Mouse (Mus musculus): Measurements from ENCODE around the gene Ppa1. TPM values are rescaled to one million over a fixed set of nuclear protein-coding genes. Genes with fewer than 3 reads are reported as not detected.

Ppa1 gene
- total RNA-seq, 2 experiments from 2014 or later = 115 to 116 TPM

DNA sequence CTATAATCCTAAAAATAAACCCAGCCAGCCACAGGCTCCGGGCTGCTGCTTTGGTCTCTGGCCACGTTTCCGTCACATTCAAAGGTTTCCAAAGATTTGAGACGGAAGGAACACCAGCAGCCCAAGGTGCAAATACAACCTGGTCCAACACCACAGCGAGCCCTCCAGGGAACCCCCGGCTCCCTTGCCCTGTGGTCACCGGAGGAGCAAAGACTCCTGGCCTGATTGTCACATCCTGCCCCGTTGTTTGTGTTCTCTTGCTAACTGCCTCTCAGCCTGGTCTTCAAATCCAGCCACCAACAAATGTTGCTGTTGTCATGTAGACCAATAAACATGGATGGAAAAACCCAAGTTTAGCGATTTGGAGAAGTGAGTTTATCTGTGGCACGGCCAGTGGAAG is 15.9 kb upstream of the Ppa1 start:
- intact Hi-C loops (cut with DNase I) = no loop called here

DNA sequence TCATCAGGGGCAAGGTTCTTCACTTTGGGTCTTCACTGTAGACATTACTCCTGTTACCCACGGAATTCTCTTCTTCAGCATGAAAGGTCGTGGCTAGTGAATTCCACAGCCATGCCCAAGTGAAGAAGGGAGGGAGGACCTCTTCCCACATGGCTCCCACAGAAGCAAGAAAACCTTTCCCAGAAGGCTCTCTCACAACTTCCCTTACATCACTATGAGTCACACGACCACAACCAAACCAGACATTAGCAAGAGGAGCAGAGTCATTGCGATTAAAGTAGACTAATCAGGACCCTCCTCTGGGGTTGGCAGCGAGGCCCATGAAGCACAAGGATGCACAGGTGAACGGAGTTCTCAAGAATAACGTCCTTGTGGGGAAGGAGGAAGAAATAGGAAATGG is 11.3 kb upstream of the Ppa1 start:
- no peak for DNase-seq (ENCODE audit: low spot score in 2 of 2)
- intact Hi-C loops (cut with DNase I) = no loop called here

More for the DNA sequence above, 15.9 kb upstream of the Ppa1 start:
- DNase-seq (ENCODE audit: low spot score in 2 of 2) = no peak

DNA sequence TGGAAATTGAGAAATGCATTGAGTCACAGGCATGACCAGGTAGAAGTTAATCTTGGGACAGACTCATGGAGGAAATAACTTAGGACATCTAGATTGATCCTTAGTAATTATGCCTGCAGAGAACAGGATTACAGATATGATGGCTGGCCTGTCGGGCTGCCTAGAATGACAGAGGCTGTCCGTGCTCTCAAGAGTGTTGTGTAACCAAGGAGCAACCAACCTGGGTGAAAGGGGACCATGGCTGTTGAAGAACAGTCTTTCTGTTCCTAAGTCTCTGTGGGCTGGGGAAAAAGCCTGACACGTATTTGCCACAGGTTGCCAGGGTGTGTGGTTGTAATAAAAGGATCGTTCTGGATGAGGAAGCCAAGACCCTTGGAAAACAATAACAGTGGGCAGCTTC is 8.0 kb upstream of the Ppa1 start:
- intact Hi-C loops (cut with DNase I) = no loop called here
- no peak for DNase-seq (ENCODE audit: low spot score in 2 of 2)

DNA sequence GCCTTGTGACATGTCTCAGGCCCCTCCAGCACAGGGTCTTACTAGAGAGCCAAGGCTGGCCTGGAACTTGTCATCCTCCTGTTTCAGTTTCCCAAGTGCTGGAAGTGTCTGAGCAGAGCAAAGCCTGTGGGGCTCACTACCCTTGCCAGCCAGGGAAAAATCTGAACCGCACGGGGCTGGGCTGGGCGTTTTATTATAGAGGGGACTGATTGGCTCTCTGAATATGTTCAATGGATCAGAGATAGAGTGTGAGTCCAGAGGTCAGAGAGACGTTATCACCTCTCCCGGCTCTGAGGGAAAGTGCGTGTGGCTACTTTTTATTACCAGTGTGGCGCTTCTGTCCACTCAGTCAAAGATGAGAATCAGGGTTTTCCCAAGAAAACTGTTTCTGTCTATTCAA is 1.8 kb upstream of the Ppa1 start:
- DNase-seq (ENCODE audit: low spot score in 2 of 2) = no peak
- intact Hi-C loops (cut with DNase I) = no loop called here

DNA sequence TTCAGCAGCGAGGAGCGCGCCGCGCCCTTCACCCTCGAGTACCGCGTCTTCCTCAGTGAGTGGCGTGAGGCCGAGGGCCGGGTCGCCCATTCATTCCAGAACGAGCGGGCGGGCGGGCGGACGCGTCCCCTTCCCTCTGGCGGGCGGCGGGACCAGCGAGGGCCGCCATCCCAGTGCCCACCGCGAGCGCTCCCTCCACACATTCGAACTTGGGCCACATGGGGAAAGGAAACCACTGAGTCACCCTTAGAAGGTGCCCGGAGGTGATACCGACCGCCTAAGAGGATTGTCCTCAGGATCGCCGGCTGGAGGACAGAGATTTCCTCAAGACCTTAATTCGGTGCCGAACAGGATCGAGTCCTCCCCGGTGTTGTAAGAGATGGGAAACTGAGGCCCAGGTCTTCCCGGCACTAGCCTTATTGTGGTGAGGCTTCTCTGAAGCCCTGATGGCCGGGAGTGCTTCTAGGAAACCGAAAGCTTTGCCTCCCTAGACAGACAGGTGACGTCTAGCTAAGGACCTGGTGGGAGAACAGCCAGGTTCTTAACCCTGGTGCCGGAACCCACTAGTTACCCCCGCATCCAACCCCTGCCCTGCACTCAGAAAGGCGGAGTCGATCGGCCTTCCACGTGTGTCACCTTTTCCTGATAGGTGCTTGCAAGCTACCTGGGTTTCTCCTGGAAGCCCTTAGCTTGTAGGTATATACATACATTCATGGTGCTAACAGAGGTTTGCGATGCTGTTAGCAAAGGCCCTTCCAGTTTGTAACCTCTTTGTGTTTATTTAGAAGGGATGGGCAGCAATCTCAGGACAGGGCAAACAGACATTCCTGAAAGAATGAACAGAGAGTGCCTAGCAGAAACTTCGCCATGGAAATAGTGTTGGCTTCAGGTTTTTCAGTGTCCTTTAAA is 639 bp downstream of the Ppa1 start:
- intact Hi-C loops (cut with DNase I) = no loop called here
- no peak for DNase-seq (ENCODE audit: low spot score in 2 of 2)

DNA sequence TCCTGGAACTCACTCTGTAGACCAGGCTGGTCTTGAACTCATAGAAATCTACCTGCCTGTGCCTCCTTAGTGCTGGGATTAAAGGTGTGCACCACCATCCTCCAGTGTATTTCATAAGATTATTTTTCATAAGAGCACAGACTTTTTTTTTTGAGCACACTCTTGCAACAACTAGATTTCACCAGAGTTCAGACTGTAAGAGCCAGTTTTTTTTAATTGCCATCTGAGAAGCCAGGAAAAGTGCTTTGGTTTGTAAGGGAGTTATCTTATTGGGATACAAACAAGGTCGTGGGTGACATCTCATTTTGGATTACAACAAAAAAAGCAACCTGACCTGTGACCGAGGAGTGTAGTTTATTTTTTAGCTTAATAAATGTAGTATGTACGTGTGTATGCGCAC is 5.8 kb downstream of the Ppa1 start:
- DNase-seq (ENCODE audit: low spot score in 2 of 2) = no peak
- intact Hi-C loops (cut with DNase I) = no loop called here

DNA sequence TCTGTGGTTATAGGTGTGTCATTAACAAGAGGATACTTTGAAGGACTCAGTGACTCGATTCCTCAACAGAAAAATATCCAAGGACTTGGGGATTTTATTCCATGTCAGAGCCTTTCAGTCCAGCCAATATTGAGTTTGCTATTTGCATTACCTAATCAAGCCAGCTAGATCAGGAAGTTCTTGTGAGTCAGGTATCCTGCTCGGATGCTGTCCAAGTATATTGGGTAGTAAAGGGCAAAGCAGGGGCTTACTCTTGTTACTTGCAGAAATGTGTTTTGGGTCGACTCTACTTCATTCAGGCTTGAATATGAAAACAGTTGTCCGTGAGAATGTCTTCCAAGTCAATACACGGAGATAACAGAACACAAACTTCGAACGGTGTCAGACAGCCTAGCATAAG is 6.3 kb downstream of the Ppa1 start:
- intact Hi-C loops (cut with DNase I) = loop anchor here (5.0 kb wide), 1 partner anchor 312 kb away; no protein-coding TSS in a partner anchor
- DNase-seq (ENCODE audit: low spot score in 2 of 2) = no peak

DNA sequence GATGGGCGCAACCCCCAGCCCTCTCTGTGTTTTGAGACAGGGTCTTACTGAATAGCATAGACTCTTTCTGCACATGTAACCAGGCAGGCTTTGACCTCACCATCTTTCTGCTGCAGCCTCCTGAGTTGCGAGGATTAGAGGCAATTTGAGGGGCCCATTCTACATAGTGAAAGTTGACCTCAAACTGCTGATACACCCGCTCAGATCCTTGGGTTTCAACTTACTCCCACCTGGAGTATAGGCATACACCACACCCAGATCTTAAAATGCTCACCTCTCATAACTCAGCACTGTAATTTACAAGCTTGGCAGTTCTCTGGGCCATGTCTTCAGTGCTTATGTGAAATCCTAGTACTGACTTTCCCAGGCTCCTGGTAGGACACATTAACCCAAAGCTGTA is 6.8 kb downstream of the Ppa1 start:
- intact Hi-C loops (cut with DNase I) = loop anchor here (5.0 kb wide), 1 partner anchor 313 kb away; no protein-coding TSS in a partner anchor
- no peak for DNase-seq (ENCODE audit: low spot score in 2 of 2)

DNA sequence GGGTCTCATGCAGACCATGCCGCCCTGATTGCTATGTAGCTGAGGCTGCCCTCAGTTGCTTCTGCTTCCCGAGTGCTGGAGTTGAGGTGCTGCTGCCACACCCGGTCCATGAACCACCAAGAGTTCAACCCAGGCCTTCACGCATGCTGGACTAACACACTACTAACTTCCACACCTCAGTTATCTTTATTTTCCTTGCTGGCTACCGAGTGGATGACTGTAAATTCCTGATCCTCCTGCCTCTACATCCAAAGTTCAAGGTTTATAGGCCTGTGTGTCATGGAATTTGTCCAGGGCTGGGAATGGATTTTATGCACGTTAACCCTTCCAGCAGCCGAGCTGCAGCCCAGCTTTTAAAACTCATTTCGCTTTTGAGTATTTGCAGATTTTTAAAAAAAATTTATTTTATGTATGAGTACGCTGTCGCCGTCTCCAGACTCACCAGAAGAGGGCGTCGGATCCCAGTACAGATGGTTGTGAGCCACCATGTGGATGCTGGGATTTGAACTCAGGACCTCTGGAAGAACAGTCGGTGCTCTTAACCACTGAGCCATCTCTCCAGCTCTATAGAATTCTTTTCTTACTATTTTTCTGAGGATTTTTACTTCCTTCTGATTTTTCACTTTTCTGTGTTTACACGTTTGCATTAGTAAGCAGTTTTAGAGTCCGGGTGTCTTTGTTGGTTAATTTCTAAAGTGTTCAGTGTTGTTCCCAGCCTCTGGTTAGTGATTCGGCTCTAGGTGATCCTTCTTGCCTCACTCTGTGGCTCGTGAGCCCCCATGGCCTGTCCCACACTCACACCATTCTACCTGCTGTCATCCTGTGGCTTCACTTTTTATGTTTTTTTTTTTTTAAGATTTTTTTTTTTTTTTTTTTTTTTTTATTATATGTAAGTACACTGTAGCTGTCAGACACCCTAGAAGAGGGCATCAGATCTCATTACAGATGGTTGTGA is 8.9 kb downstream of the Ppa1 start:
- intact Hi-C loops (cut with DNase I) = loop anchor here (5.0 kb wide), 1 partner anchor 315 kb away; no protein-coding TSS in a partner anchor
- no peak for DNase-seq (ENCODE audit: low spot score in 2 of 2)

DNA sequence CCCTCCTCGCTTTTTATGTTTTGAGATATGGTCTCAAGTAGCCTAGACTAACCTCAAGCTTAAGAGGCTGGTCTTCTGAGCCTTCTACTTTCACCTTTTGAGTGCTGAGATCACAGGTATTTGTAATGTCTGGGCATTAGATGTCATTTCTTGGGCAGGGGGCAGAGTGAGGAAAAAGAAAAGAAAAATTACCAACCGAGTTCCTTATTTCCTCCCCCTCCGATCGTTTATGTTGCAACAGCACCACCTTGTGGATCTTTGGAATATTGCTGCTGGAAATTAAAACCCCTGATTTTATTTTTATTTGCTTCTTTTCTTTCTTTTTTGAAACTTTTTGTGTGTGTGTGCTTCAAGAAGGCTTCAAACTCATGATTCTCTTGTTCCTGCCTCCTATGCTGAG is 9.6 kb downstream of the Ppa1 start:
- peak in 1 of 2 experiments; percentile 23 for DNase-seq (ENCODE audit: low spot score in 2 of 2)
- intact Hi-C loops (cut with DNase I) = loop anchor here (1.0 to 5.0 kb wide), 3 partner anchors 55 to 316 kb away; no protein-coding TSS in a partner anchor

DNA sequence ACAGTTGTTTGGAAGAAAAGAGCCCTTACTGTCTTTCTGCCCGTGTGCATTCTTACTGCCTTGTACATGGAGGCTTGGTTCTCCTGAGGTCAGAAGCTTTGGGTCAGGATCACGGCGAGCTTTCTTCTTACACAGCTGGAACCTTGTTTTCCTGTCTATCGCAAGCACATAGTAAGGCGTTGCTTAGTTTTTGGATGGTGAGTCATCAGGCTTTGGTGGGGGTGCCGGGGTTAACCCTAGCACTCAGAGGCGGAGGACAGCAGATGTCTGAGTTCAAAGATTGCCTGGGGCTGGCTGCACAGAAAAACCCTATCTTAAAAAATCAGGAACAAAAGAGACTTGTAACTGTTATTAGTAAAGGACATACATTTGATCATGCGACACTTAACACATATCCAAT is 13.5 kb downstream of the Ppa1 start:
- DNase-seq (ENCODE audit: low spot score in 2 of 2) = no peak
- intact Hi-C loops (cut with DNase I) = loop anchor here (2.0 kb wide), 1 partner anchor 51 kb away; no protein-coding TSS in a partner anchor

DNA sequence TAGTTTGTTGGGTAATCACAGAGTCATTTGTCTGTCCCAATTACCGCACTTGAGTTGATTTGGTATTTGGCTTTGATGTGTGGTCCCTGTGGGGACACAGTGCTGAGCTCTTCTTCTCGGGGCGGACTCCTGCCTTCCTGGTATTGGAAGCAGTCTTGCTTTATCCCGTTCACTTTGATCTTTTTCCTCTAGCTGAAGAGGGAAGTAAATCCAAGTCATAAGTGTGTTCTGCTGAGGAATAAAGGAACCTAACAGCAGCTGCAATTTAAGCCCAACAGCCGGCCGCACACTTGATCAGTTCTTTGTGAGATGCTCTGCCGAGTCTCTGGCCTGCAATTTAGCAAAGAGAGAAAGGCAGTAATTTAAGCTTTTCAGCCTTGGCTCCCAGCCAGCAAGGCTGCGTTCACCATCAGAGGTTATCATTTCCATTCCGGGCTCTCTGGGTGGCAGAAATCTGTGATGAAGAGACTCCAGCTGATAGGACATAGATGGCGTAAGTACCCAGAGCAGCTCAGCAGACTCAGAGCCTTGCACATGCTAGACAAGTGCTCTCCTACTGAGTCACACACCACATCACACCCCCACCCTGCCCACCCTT is 14.1 kb downstream of the Ppa1 start:
- intact Hi-C loops (cut with DNase I) = no loop called here
- DNase-seq (ENCODE audit: low spot score in 2 of 2) = peak in 1 of 2 experiments; percentile 42

DNA sequence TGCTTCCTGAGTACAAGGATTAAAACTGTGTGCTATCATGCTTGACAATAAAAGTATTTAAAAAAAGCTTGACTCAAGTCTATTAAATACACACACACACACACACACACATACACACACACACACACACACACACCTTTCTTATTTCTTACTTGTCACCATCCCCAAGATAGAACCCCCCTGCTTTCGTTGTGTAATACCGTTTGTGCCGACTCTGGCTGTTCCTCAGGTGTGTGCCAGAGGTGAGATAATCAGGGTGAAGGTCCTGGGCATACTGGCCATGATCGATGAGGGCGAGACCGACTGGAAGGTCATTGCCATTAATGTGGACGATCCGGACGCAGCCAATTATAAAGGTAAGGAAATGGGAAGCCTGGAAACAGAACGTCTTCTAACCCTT is 16.8 kb downstream of the Ppa1 start:
- DNase-seq (ENCODE audit: low spot score in 2 of 2) = no peak
- intact Hi-C loops (cut with DNase I) = no loop called here

DNA sequence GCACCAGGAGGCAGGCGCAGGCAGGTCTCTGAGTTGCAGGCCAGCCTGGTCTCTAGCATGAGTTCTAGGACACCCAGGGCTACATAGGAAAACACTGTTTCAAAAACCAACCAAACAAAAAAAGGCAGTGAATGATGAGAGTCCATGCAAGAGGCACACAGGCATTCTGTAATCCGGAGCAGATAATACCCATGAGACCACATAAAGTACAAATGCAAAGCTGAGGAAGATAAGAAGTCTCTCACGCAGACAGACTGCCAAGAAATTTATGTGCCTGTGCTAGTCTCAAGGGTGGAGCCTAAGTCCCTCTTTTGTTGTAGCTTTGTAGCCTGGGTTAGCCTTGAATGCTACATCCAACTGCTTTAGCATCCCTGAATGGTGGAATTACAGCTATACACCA is 17.3 kb downstream of the Ppa1 start:
- DNase-seq (ENCODE audit: low spot score in 2 of 2) = no peak
- intact Hi-C loops (cut with DNase I) = no loop called here

DNA sequence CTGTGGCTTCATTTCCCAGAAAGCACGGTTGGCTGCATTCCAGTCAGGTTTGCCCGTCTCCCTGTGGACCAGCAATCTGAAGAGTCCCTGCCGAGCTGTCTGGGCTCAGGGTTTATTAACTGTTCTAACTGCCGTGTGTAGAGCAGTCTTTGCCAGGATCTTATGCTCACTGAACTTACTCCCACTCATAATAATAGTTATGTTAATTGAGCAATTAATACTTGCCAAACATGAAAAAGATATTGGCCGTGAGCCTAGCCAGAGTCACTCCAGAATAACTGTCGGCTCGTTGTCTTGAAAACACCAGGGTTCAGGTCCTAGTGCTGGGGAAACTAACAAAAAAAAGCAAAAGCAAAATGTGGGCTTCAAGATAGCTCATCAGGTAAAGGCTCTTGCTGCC is 20.9 kb downstream of the Ppa1 start:
- intact Hi-C loops (cut with DNase I) = no loop called here
- DNase-seq (ENCODE audit: low spot score in 2 of 2) = no peak

DNA sequence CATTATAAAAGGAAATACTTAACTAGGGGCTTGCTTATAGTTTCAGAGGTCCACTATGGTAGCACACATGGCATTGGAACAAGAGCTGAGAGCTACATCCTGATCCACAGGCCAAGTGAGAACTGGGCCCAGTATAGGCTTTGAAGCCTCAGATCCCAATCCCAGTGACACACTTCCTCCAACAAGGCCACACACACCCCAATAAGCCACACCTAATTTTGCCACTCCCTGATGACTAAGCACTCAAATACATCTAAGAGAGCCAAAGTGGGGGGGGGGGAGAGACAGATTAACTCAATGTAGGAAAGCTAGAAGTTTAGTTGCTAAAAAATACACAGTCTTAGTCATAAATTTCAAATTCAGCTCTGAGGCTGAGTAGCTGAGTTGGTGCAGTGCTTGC is 21.5 kb downstream of the Ppa1 start:
- DNase-seq (ENCODE audit: low spot score in 2 of 2) = no peak
- intact Hi-C loops (cut with DNase I) = no loop called here

DNA sequence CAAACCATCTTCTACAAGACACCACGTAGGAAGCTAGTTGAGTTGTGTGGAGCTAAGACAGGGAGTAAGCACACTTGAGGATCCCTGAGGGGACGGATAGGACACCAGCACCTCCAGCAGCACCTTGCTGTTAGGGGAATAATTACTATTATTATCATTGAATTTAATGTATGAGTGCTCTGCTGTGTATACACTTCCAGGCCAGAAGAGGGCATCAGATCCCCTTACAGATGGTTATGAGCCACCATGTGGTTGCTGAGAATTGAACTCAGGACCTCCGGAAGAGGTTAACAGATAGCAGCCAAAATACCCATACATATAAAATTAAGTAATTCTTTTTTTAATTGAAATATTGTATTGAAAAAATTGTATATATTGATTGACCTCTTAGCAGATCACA is 22.4 kb downstream of the Ppa1 start:
- intact Hi-C loops (cut with DNase I) = no loop called here
- DNase-seq (ENCODE audit: low spot score in 2 of 2) = no peak

DNA sequence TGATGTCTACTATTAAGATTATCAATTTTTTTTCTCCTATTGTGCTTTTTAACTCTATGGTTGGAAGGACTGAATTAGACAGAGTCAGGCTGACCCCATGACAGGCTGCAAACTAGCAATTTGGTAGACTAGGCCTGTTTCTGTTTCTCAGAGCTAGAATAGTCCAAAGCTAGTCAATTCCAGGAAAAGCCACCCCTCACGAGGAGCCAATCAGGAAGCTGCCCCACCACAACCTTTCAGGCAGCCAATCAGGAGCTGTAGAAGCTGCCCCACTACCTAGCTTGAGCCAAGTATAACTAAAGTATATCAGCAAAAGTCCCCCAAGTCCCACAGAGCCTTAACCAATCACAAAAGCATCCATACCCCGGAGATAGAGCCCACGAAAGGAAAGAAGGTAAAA is 27.6 kb downstream of the Ppa1 start:
- no peak for DNase-seq (ENCODE audit: low spot score in 2 of 2)
- intact Hi-C loops (cut with DNase I) = no loop called here

DNA sequence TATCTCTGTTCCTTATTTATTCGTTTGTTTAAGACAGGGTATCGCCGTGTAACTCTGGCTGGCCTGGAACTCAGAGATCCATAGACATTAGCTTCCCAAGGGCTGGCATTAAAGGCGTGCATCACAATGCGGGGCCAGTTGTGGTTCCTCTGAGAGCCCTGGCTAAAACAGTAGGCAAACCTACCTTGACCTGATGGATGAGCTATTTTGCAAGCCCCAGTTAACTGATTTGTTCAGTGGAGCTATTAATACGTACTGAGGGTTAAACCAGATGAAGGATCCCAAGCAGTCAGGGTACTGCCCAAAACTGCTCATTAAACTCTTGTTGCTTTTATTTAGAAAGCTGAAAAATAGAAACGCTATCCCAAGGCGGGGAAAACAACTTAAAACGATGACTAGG is 31.2 kb downstream of the Ppa1 start:
- no peak for DNase-seq (ENCODE audit: low spot score in 2 of 2)
- intact Hi-C loops (cut with DNase I) = no loop called here

Data from left cerebral cortex, postnatal 14 days (tissue).